Mouse (Mus musculus): ENCODE results near the gene Crtam.

Crtam gene

DNA sequence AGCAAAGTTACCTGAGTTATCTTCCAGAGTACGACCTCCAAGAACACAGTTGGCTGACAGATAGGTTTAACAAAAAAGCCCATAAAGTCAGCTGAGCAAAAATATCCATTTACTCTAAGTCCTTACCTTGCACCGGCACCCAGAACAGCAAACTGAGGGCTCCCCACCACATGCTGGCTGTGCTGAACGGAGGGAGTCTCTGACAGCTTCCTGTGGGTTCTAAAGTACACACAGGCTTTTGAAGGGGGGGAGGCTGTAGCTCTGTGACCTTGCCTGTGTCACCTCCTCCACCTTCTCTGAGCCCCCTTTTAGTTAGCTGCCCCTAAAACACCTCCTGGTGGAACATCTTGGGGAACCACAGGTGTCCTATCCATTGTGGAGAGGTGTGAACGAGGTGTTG lies at the start of gene Crtam:
TSS of gene Crtam (minus strand) at position 214 of the 400 bp plus-strand sequence.
- in situ Hi-C loops (cut with MboI, MseI), result no loop called here

DNA sequence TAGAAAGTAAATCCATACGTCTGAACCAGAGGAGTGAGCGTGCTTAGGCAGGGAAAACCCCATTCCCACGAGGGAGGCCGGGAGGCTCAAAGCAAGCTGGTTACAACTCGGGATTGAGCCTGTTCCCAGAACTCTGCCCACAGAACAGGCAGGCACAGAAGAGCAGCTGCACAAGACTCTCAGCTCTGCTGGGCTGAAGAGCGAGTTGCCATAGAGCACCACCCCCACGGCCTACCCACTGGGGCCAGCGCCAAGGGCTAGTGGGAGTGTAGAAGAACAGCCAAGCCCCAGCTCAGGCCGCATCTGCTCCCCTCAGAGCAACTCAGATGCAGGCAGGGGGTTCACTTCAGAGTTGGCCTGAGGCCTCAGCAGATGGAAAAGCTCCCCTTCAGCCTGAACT lies 49.7 kb upstream of the Crtam start:
- in situ Hi-C loops (cut with MboI, MseI), result no loop called here

GRCm38 (mm10) chr9:41053478-41053877 lies 49.0 kb upstream of the Crtam start:
- in situ Hi-C loops (cut with MboI, MseI), result no loop called here

- in situ Hi-C loops (cut with MboI, MseI), result no loop called here
Observed at GRCm38 (mm10) chr9:41051080-41051932, 46.9 kb upstream of the Crtam start.

- in situ Hi-C loops (cut with MboI, MseI), result no loop called here
Observed at GRCm38 (mm10) chr9:41050331-41051079, 46.1 kb upstream of the Crtam start.

DNA sequence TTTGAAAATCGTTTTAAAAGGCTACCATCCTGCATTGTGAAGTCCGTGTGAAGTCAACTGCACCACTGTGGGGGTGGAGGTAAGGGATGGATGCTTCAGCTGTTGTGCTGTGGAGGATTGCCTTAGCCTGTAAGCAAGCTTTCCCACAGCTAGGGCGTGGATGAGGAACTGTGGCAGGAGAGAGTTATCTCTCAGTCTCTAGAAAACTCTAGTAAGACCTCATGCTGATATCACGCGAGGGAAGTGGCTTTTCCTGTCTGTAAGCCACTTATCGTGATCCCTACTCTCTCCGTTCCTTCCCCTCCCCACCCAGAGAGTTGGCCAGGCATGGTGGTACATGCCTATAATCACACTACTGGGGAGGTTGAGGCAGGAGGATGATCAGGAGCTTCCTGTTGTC lies 44.9 kb upstream of the Crtam start:
- in situ Hi-C loops (cut with MboI, MseI), result loop anchor here (5.0 kb wide), 2 partner anchors 48 to 133 kb away; no protein-coding TSS in a partner anchor

- in situ Hi-C loops (cut with MboI, MseI), result loop anchor here (5.0 kb wide), 2 partner anchors 48 to 133 kb away; no protein-coding TSS in a partner anchor
Observed at GRCm38 (mm10) chr9:41048820-41049219, 44.4 kb upstream of the Crtam start.

GRCm38 (mm10) chr9:41048216-41048615 lies 43.8 kb upstream of the Crtam start:
- in situ Hi-C loops (cut with MboI, MseI), result loop anchor here (5.0 kb wide), 2 partner anchors 49 to 134 kb away; no protein-coding TSS in a partner anchor

DNA sequence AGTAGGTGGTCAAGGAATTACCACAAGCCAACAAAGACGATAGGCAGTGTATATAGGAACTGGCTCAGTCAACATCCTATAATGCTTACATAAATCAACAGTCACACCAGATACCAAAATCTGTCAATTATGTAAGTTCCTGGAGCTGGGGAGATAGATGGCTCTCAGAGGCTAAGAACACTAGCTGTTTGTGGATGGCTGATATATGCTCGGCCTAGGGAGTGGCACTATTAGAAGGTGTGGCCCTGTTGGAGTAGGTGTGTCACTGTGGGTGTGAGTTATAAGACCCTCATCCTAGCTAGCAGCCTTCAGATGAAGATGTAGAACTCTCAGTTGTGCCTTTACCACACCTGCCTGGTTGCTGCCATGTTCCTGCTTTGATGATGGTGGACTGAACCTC lies 43.2 kb upstream of the Crtam start:
- in situ Hi-C loops (cut with MboI, MseI), result loop anchor here (5.0 kb wide), 2 partner anchors 50 to 135 kb away; no protein-coding TSS in a partner anchor

GRCm38 (mm10) chr9:41044626-41045025 lies 40.2 kb upstream of the Crtam start:
- in situ Hi-C loops (cut with MboI, MseI), result loop anchor here (5.0 kb wide), 2 partner anchors 53 to 138 kb away; no protein-coding TSS in a partner anchor

DNA sequence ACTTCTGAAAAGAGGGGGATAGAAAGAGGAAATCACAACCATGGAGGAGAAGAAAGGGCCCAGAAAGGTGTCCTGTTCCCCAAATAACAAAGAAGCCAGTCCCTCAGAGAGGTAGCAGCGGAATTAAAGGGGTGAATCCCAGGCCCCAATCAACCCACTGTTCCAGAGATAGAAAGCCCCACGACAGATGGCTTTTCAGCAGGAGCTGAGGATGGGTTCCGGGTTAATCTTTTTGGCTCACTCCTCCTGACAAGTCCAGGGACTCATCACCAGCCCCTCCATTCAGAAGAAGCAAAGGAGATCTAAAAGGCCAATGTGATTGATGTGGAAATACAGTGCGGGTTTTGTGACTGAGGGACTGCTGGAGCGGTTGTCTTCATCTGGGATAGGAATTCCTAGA lies 39.2 kb upstream of the Crtam start:
- in situ Hi-C loops (cut with MboI, MseI), result no loop called here

DNA sequence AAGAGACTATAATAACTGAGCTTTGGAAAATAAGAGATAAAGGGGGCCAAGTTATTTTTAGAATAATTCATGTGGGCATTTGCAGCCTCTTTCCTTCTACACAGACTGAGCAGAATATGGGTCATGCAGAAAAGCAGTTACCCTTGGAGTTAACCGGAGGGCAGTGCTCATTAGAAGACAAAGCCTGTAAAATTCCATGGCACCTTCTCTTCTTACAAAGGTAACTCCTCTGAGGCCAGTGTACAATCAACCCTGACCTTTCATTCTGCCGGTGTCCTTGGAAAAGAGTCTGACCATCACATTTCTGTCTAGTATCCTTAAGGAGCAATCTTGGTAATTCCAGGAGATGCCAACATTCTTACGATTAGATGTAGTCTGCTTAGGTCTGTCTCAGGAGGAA lies 37.0 kb upstream of the Crtam start:
- in situ Hi-C loops (cut with MboI, MseI), result no loop called here

DNA sequence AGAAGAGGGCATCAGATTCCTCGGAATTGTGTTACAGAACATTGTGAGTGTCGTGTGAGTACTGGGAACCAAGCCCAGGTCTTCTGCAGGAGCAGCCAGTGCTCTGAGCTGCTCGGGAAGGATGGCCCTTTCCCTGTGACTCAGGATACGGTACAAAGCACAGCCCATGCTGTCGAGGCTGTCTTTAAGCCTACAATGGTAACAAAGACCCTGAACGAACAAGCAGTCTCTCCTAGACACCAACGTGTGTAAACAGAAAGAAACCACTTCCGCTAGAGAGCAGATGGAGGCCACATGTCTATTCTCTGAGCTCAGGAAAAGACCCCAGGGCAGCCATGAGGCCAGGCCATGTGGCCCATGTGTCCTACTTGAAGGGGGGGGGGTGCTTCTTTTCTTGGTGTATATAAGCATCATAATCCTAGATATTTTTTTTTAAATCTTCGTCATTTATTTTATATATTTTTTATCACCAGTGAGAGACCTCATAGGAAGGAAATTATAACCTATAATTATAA lies 33.8 kb upstream of the Crtam start:
- in situ Hi-C loops (cut with MboI, MseI), result no loop called here

- in situ Hi-C loops (cut with MboI, MseI), result no loop called here
Observed at GRCm38 (mm10) chr9:41031590-41032489, 27.4 kb upstream of the Crtam start.

- in situ Hi-C loops (cut with MboI, MseI), result loop anchor here (5.0 kb wide), 1 partner anchor 38 kb away; no protein-coding TSS in a partner anchor
Observed at GRCm38 (mm10) chr9:41029827-41030226, 25.4 kb upstream of the Crtam start.

DNA sequence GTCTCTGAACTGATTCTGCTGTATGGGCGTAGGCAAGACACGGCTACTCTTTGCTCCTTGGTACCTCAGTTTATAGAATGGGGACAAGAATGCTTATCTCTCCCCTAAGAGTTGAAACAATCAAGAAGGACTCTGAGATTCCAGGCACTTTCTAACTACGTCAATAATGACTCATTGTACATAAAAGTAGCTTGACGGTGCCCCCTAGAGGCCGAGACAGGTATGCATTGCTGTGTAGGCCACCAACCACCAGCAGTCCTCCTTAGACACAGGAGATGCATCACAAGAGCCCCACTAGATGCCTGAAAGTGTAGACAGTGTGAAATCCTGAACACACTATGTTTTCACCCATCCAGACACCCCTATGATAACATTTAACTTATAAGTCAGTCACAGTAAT lies 24.0 kb upstream of the Crtam start:
- in situ Hi-C loops (cut with MboI, MseI), result loop anchor here (5.0 kb wide), 1 partner anchor 36 kb away; no protein-coding TSS in a partner anchor

GRCm38 (mm10) chr9:41021690-41022089 lies 17.3 kb upstream of the Crtam start:
- in situ Hi-C loops (cut with MboI, MseI), result no loop called here

DNA sequence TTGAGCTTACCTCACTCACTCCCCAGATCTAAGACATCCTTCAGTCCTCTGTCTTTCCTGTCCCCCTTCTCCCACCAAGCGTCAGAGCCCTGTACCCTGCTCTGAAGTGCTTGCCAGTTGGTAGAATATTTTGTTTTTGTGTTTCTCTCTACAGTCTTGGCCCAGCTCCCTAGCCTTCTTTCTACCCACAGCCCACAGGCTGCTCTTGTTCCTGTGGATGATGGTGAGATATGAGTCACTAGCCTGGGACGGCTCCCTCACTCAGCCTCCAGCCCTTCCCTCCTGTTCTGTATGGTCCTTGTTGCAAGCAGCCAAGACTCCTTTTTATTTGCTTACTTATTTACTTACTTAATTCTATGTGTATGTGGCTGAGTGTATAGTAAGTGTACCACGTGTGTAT lies 16.1 kb upstream of the Crtam start:
- in situ Hi-C loops (cut with MboI, MseI), result no loop called here

- in situ Hi-C loops (cut with MboI, MseI), result no loop called here
Observed at GRCm38 (mm10) chr9:41014512-41014911, 10.1 kb upstream of the Crtam start.

DNA sequence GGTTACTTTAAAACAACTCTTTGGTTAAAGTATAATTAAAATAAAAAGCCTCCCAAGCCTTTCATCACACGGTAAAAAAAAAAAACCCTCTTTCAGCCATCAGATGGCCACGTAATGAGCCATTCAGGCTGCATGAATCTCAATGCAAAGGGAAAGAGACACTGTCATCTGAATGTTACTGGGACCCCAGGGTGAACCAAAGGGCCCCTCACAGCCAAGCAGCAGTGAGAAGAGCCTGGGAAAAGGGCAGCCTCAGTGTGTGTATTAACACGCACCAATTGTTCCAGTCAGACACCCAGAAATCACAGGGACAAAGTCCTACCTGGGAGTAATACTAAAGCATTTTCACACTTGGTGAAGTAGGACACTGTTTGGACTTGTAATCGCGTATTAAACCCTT lies 8.0 kb upstream of the Crtam start:
- in situ Hi-C loops (cut with MboI, MseI), result no loop called here
